Mouse (Mus musculus) kidney, adult 18-20 months (tissue): ENCODE data around the gene Pld6.

Experiments used
- DNase-seq: peaks from one replicate; pipeline ENCODE4 v3.0.0; 2021

The Pld6 gene

DNA sequence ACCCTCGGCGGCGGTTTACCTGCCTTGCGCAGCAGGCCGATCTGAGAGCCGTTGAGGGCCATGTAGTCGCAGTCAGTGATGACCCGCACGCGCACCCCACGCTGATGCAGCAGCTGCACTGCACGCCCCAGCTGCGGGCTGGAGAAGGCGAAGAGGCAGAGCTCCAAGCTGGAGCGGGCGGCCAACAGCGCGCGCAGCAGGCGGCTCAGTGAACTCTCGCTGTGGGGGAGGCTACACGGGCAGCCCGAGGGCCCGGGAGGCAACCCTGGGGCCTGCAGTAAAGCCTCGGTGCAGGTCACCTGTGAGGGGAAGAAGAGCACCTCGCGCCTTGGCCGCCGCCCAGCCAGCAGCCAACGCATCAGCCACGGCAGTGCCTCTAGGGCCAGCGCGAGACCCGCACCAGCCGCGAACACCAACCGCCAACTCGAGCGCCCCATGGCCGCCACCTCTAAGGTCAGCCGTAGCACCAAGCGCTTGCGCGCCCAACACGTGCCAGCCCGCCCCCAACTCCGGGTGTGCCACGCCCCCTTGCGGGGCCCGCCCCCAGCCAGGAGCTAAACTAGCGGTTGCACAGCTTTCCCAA lies at the start of gene Pld6:
TSS of gene Pld6 (minus strand) at position 447 of the 583 bp plus-strand sequence.
- peak; percentile 61 for DNase-seq

- no peak for DNase-seq
Observed at GRCm38 (mm10) chr11:59821625-59822024, 34.2 kb upstream of the Pld6 start.

DNA sequence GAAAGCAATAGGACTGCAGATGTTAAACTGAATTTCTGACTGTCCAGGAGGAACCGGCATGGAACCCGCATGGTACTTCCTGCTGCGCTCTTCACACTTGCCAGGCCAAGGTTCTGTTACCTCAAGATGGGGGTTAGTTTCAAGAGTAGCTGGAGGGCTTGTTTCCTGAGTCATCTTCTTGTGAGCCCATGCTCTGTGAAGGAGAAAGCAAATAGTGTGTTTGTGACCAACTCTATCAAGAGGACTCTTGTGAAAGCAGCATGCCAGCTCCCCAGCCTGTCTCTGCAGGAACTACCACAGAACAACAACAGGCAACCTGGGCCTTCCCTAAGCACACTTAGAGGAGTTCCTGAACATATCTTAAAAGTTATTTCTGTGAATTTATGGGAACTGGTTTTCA lies 30.5 kb upstream of the Pld6 start:
- no peak for DNase-seq

GRCm38 (mm10) chr11:59815482-59816065 lies 28.1 kb upstream of the Pld6 start:
- DNase-seq, result no peak

DNA sequence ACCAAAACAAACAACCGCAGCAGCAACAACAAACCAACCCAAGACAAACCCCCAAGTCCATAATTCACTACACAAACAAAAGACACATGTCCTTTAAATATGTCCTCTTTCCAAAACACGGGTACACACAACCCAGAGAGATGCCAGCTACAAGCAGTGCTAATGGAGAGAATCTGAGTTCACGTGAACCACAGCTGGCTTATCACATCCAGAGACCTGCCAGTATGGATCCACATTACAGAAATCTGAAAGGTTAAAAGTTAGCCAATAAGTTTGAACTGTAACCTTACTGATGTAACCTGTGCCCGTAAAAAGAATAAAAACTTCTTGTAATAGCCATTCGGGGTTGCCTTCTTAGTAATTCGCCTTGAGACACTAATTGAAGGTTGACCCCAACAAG lies 27.5 kb upstream of the Pld6 start:
- no peak for DNase-seq

DNA sequence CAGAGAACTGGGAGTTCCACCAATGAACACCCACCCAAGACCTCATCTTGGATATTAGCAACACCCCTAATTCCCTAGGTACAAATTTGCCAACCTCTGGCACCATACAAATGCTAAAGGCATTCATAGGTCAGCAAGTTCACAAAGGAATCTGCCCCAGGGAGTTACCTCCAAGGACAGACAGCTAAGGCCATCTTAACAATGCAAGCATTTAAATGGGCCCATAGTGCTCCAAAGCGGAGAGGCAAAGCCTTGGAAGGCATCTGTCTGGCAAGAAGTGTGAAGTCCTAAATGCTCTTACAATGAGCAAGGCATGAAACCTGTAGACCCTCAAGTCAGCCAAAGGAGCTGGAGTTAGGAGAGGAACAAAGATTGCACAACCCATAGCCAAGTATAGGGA lies 26.9 kb upstream of the Pld6 start:
- no peak for DNase-seq

GRCm38 (mm10) chr11:59813276-59813675 lies 25.8 kb upstream of the Pld6 start:
- no peak for DNase-seq

GRCm38 (mm10) chr11:59811211-59811610 lies 23.8 kb upstream of the Pld6 start:
- DNase-seq, result no peak

DNA sequence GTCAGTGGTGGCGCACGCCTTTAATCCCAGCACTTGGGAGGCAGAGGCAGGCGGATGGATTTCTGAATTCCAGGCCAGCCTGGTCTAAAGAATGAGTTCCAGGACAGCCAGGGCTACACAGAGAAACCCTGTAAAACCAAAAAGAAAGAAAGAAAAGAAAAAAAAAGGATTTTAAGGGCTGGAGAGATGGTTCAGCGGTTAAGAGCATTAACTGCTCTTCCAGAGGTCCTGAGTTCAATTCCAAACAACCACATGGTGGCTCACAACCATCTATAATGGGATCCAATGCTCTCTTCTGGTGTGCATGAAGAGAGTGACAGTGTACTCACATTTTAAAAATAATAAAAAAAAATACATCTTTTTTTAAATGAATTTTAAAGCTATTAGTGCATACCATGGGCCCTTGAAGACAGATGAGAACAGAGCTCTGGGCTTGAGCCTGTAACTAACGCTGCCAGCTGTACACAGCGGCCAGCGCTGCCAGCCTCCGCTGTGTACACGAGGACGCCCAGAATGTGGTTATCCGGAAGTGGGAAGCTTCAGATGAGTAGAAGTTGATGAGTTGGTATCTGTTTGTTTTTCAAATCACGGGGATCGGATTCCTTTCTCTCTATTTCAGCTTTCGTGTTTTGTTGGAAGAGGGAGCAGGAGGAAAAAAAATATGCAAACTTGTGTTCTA lies 23.2 kb upstream of the Pld6 start:
- no peak for DNase-seq

DNA sequence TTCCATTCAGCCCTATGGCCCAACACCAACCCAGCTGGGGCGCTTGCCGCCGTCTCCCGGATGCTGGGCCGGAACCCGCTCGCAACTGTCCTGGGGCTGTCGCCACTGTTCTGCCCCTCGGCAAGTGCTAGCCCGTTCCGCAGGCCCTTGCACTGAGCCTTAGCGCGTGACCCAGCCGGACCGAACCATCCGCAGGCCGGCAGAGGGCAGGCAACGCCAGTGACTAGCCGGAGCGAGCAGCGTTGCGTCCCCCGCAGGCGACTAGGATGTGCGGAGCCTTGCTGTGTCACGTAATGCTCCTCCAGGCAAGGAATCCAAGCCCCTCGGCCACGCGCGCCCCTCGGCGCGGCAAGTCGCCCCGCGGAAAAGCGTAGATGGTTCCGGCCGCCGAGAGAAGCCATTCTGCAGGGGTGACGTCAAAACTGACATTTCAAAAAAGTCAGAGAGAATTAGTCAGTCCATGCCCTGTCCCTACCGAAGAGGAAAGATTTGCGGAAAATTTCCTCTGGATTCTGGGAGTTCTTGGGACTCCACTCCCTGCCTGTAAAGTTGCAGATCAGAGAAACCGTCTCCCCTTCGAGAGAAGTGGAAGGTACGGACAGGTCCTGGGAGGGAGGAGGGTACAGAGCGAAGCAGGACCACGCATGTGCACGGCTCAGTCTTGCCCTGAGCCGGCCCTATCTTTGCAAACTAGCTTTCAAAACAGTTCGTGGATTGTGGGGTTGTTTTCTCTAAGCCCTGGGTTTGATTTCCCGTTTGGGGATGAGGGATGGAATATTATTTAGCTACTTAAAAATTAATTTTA lies 22.4 kb upstream of the Pld6 start, which contains the start of gene Flcn:
TSS of gene Flcn (minus strand) at position 347 of the 805 bp plus-strand sequence.
- peak; percentile 93 for DNase-seq

- no peak for DNase-seq
Observed at GRCm38 (mm10) chr11:59809071-59809669, 21.7 kb upstream of the Pld6 start.

GRCm38 (mm10) chr11:59808170-59808960 lies 20.9 kb upstream of the Pld6 start:
- DNase-seq, result no peak

- DNase-seq, result no peak
Observed at GRCm38 (mm10) chr11:59805656-59806055, 18.2 kb upstream of the Pld6 start.

GRCm38 (mm10) chr11:59805256-59805655 lies 17.8 kb upstream of the Pld6 start:
- DNase-seq, result no peak

- no peak for DNase-seq
Observed at GRCm38 (mm10) chr11:59804409-59805110, 17.1 kb upstream of the Pld6 start.

DNA sequence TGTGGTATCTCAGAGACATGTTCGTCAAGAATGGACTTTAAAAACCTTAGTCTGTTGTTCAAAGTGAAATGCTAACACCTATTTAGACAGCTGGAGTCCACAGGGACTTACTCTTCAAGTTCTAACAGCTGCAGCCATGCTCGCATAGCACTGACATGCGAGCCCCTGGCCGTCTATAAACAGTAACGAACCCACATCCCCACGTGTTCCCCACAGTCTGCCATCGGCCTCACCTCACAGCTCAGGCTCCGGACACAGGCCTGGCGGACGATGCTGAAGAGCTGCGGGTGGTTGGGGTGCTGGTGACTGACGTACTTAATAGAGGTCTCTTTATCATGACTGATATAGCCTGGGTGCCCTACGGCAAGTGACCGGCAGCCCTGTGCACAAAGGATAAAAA lies 16.1 kb upstream of the Pld6 start:
- no peak for DNase-seq

- DNase-seq, result no peak
Observed at GRCm38 (mm10) chr11:59801881-59802280, 14.4 kb upstream of the Pld6 start.

- DNase-seq, result no peak
Observed at GRCm38 (mm10) chr11:59800412-59800811, 13.0 kb upstream of the Pld6 start.

GRCm38 (mm10) chr11:59793390-59793789 lies 5.9 kb upstream of the Pld6 start:
- DNase-seq, result no peak

DNA sequence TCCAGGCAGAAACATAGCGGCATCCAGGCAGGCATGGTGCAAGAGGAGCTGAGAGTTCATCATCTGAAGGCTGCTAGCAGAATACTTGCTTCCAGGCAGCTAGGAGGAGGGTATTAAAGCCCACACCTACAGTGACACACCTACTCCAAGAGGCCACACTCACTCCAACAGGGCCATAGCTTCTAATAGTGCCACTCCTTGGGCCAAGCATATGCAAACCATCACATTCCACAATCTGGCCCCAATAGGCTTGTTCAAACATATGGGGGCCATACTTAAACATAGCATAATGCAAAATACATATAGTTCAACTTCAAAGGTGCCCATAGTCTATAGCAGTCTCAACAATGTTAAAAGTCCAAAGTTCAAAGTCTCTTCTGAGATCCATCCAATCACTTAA lies 1.9 kb upstream of the Pld6 start:
- no peak for DNase-seq

DNA sequence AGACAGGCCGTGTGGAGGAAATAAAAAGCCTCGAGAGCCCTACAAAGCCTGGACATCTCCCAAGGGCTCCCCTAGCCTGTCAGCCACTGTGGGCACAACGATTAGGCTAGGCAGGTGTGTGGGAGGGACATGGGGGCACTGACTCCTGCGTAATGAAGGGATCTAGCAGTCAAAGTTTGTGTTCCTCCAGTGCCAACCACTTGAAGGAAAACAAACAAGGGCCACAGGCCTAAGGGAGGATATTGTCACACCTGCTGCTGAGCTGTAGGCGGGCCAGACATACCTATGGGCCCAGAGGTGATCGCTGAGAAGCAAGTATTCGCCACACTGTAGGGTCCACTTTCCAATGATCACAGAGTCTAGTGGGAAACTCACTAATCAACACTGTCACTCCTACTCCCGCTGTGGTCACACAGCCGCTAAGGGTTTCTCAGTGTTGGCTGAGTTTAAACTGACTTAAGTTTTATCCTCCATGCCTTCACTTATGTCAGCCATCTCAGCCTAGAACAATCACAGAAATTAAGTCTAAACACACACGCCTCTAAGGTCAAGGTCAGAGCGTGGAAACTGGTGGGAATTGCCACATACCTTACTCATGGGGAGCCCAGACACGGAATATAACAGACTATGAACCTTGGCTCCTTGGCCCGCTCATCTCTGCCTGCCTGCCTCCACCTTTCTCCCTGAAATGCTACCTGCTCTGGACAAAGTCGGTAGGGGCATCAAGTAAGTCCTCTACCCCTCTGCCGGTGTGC lies 824 bp downstream of the Pld6 start:
- DNase-seq, result no peak
